Mouse (Mus musculus) lung, adult 2 months (tissue): ENCODE results near the gene Aqp12.

ENCODE experiments used
- CTCF ChIP-seq: fragments of 200-500 bp; IDR thresholded peaks from 2 replicates; pipeline ENCODE4 v1.5.1; 2011; ENCODE audit warnings: mild to moderate bottlenecking, low read length, control low read depth; ENCODE audit not compliant: insufficient read depth
- POLR2A ChIP-seq: fragments of 200-500 bp; IDR thresholded peaks from 2 replicates; pipeline ENCODE4 v1.6.1; 2011; ENCODE audit warnings: low read depth, mild to moderate bottlenecking, control low read depth, low read length, borderline replicate concordance; ENCODE audit errors: extremely low read depth

- TF ChIP-seq POLR2A (no peak), CTCF (no peak)
These were observed 23.1 kb upstream of the Aqp12 start for GRCm38 (mm10) chr1:92982931-92983605.
